Mouse (Mus musculus): ENCODE measurements around the gene Dnajb11.

The Dnajb11 gene

DNA sequence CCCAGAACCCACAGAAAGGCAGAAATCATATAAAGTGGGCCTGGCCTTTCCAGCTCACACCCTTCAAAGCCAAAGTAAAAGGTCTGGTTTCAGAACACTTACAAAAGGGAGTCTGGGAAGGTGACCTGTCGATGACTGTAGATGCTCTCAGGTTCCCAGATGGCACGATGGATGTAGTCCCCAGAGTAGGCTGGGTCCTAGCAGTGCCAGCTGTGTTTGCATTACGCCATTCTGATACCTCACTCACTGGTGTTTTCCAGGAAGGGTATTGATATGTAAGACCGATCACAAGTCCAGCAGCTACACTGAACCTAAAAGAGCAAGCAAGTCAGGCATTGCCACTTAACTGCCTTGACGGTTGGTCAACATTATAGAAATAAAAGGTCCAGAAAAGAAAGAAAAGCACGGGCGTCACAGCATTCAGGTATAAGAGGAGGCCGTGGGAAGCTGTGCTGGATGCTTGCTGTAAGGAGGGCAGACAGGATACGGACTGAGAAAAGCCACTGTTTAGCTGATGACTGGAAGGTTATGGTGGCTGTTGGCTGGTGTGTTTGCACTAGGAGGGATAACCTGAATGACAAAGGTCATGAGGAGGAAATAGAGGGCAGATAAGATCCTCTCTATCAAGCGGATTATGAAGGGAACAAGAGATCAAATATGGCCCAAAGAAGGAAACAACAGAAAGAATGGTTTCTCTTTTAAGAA, 42.4 kb downstream of the Dnajb11 start:
- ChIA-PET POLR2A (interaction anchor here in 2 of 4 experiments (0.6 to 1.8 kb wide), 5 partner anchors 17 to 208 kb away, joined by 3 to 5 read pairs (median 4); partner anchors contain the start of gene Fetub (in 1 of the 2)), CTCF (no interaction called here)

GRCm38 (mm10) chr16:22901326-22901725, 43.7 kb downstream of the Dnajb11 start:
- ChIA-PET CTCF (no interaction called here), POLR2A (no interaction called here)

DNA sequence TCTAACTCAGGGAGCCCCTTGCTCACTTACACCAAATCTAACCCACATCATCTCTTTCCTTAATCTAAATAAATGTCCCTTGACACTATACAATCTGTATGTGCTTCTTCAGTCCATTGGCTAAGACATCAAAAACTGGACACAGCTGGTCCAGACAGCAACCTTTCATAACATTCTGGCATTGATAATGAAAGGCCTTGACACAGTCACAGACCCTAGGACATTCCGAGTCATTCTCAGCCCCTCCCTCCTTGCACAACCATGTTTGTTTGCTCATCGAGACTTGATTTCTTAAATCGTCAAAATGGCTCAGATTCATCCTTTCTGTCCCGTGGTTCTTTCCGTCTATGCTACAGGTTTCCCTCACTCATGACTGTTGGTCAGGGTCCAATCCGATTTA, 51.6 kb downstream of the Dnajb11 start:
- ChIA-PET CTCF (no interaction called here), POLR2A (interaction anchor here in 2 of 4 experiments (0.6 to 1.6 kb wide), 3 partner anchors 8 to 12 kb away, joined by 3 to 5 read pairs (median 4); partner anchors contain the start of gene Fetub (in 2 of the 2))

DNA sequence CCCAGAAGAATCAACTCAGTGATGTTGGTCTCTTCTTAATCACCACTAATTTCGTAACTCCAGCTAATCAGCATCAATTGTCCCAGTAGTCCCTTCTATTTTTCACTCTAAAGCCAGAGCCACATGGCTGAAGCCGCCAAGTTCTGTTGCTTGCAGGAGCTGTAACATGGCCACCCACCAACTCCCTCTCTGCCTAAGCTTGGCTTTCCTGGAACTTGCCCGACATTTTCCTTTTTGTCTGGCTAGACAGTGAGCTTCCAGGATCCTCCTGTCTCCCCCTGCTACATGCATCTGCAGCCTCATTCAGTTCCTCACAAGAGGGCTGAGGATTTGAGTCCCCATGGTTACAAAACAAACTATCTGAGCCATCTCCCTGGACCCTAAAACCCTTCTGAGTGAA, 54.3 kb downstream of the Dnajb11 start:
- ChIA-PET CTCF (no interaction called here), POLR2A (interaction anchor here in 2 of 4 experiments (1.2 to 1.5 kb wide), 2 partner anchors 8 to 55 kb away, joined by 3 to 5 read pairs; partner anchors contain the start of genes Dnajb11 (in 1 of the 2) and Tbccd1 (in 1 of the 2))

DNA sequence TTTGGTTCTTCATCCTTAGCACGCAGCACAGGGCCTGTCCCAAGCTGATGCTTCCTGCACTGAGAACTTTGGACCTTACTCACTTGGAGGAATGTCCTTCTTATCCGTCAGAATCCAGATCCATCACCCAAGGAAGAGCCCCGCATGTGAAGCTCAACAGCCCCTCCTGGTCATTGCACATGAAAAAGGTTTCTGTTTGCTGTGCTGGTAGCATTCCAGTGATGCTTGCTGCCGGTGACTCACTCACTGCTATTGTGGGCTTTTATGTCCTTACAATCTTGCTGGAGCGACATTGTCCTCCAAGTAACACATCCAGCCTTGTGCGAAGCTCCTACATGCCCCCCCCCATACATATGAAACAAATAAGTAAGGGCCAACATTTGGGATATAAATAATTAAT, 55.2 kb downstream of the Dnajb11 start:
- CTCF ChIA-PET = no interaction called here
- POLR2A ChIA-PET = interaction anchor here in 2 of 4 experiments (0.8 to 1.5 kb wide), 3 partner anchors 9 to 56 kb away, joined by 3 to 5 read pairs (median 3); partner anchors contain the start of genes Dnajb11 (in 1 of the 2) and Tbccd1 (in 1 of the 2)

DNA sequence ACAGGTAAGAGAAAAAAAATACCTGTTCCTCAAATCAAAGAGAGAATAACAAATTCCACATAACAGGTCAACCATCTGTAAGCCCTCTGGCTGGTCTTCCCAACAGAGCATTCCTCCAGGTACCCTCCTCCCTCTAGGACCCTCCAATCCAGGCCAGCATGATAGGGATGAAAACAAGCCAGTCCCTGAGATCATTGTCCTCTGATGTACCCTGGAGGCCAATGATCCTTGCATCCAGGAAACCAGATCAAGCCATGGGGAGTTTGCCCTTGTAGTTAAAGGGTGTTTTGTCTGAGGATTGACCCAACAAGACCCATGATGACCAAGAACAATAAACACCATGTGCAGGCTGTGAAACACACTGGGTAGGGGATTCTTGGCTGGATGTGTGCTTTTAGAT, 56.6 kb downstream of the Dnajb11 start:
- ChIA-PET POLR2A (interaction anchor here in 1 of 4 experiments (2.6 kb wide), 1 partner anchor 17 kb away, joined by 10 read pairs; no protein-coding TSS in a partner anchor), CTCF (interaction anchor here in 1 of 4 experiments (1.3 kb wide), 1 partner anchor 107 kb away, joined by 3 read pairs; no protein-coding TSS in a partner anchor)

GRCm38 (mm10) chr16:22918034-22918433, 60.4 kb downstream of the Dnajb11 start, which contains the start of gene Fetub:
Gene Fetub (plus strand): TSS chr16:22918334.
- CTCF ChIA-PET = interaction anchor here in 3 of 4 experiments (0.6 to 0.7 kb wide), 3 partner anchors 13 to 362 kb away, joined by 3 read pairs; no protein-coding TSS in a partner anchor
- POLR2A ChIA-PET = interaction anchor here (0.5 to 6.0 kb wide), 23 partner anchors 9 to 606 kb away, joined by 3 to 67 read pairs (median 4); no protein-coding TSS in a partner anchor

DNA sequence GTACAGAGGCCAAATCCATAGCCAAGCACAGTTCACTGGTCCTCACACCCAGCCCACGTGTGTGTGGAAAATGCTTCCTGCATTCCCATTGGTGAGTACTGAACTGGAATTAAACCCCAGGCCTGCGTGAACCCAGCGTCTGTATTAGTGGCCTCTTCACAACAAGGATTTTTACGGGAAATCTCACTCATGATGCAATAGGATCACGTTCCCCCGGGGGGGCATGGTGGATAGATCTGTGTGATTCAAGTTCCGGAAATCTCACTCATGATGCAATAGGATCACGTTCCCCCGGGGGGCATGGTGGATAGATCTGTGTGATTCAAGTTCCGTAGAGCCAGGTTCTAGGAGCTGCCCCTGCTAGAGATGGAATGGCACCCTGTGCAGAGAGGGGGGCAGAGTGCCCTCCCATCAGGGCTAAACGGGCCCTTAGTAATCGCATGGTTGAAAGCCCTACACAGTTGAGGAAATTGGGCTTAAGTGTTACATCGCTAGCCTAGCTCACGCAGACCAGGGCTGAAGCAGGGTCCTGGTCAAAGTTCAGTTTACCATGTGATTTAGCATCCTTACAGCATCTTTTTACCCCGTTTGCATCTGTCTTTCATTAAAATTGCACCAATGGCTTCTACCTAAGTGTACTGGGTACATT, 61.1 kb downstream of the Dnajb11 start:
- CTCF ChIA-PET = interaction anchor here in 3 of 4 experiments (0.6 to 0.7 kb wide), 3 partner anchors 12 to 363 kb away, joined by 3 read pairs; no protein-coding TSS in a partner anchor

DNA sequence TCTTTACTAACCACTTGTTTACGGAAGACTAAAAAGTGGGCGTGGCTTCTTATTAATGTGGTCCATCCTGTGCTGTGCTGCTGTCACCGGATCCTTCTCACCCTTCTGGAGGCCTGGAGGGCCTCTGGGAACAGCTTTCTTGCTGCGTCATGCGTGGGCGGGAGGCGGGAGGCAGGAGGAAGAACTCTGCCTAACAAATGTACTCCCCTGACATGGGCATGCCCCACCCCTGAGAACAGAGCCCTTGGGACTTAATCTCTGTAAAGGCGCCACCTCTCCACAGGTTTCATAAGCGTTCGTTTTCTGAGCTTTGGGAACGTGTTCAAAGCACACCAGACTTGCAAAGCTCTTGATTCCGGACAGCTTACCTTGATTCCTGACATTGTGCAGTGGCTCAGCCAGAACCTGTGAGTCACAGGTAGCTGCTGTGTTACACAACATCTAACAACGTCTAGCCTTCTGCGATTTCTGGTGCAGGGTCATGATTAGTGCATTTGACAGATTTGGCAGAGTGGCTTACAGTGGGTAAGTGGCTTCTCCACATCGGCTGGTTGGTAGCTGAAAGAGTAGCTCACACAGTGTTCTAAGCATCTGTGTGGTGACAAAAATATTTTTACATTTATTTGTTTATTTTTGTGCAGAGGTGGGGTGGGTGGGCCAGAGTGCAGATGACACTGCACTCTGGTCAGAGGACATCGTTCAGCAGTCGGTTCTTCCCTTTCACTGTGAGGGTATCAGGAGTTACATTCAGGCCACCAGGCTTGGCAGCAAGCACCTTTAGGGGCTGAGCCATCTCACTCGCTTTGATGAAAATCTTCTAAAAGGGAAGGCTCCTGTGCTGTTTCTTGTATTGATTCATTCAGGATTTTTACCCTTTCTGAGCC, 62.6 kb downstream of the Dnajb11 start:
- CTCF ChIA-PET = no interaction called here
- POLR2A ChIA-PET = interaction anchor here (0.6 to 6.0 kb wide), 18 partner anchors 10 to 1450 kb away, joined by 3 to 67 read pairs (median 4); no protein-coding TSS in a partner anchor

More for the DNA sequence above, 61.1 kb downstream of the Dnajb11 start:
- POLR2A ChIA-PET = interaction anchor here (0.6 to 6.0 kb wide), 19 partner anchors 9 to 606 kb away, joined by 3 to 67 read pairs (median 4); no protein-coding TSS in a partner anchor

GRCm38 (mm10) chr16:22921761-22922160, 64.1 kb downstream of the Dnajb11 start:
- POLR2A ChIA-PET = interaction anchor here in 3 of 4 experiments (0.6 to 6.0 kb wide), 5 partner anchors 9 to 34 kb away, joined by 3 to 67 read pairs (median 7); no protein-coding TSS in a partner anchor
- CTCF ChIA-PET = interaction anchor here in 1 of 4 experiments (0.7 kb wide), 1 partner anchor 9 kb away, joined by 3 read pairs; no protein-coding TSS in a partner anchor

DNA sequence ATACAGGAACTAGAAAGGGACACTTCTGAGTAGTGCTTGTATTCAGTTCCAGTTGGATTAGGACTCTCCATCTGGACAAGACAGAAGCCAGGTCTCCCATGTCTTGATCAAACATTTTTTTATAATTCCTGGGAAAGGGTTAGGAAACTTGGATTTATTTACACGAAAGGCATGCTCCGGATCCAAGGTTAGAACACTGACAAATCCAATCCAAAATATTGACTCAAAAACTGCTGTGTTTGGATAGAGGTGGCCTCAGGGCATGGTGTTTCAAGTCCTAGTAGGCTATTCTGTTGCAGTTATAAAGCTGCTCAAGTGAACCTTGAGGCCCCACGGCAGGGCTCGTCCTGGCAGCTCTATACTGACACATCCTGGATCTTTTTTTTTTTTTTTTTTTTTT, 64.8 kb downstream of the Dnajb11 start:
- ChIA-PET CTCF (no interaction called here), POLR2A (interaction anchor here in 3 of 4 experiments (0.6 to 6.0 kb wide), 5 partner anchors 8 to 90 kb away, joined by 4 to 67 read pairs (median 7); no protein-coding TSS in a partner anchor)
